In genomic region chr9:63328958-63329685, GRCm38 (mm10) we compare ENCODE assay signal across 13 mouse cellular contexts.
"Had no signal": no experiment of that assay in that cellular context is flagged by ENCODE, and none has a peak within 500 bp of the region (broad histone marks: within the 10 kb centered on the region; RNA-seq: fewer than 3 reads in every experiment).

No protein-coding gene starts in this region.

- H3K4me2 ChIP-seq: limb, embryonic 13.5 days; liver, embryonic 11.5 days; liver, embryonic 15.5 days; lung, embryonic 14.5 days had no signal

- DNase-seq: kidney, postnatal 10 days; kidney, postnatal 4 days; left cerebral cortex, postnatal 4 days; lung, embryonic 14.5 days; lung, postnatal 10 days; lung, postnatal 4 days; thymus, postnatal 4 days had no signal

- H3K27me3 ChIP-seq: limb, embryonic 13.5 days; liver, embryonic 15.5 days had no signal

- H3K9ac ChIP-seq: limb, embryonic 13.5 days; liver, embryonic 15.5 days; lung, embryonic 14.5 days had no signal

- H3K27ac ChIP-seq: layer of hippocampus, adult 2 months; limb, embryonic 13.5 days; liver, embryonic 15.5 days; midbrain, embryonic 10.5 days; stomach, postnatal 0 days had no signal

- H3K4me3 ChIP-seq: layer of hippocampus, adult 2 months; limb, embryonic 13.5 days; liver, embryonic 15.5 days; midbrain, embryonic 10.5 days had no signal

- H3K4me1 ChIP-seq: limb, embryonic 13.5 days; liver, embryonic 15.5 days had no signal

- H3K9me3 ChIP-seq: limb, embryonic 13.5 days; liver, embryonic 15.5 days; midbrain, embryonic 10.5 days had no signal
